12 mouse cellular contexts compared by ENCODE assay signal in genomic region chr4:141254234-141254633, GRCm38 (mm10). TPM values are rescaled to one million over a fixed set of nuclear protein-coding genes. Genes with fewer than 3 reads are reported as not detected.
A peak's percentile ranks its signal among the peaks of the same experiment; 100 is the strongest.
DNase-seq lines count a peak whose midpoint lies in the region; ATAC-seq lines count a peak whose summit lies in the region.
"Had no signal": no experiment of that assay in that cellular context is flagged by ENCODE, and none has a peak within 500 bp of the region (broad histone marks: within the 10 kb centered on the region; RNA-seq: fewer than 3 reads in every experiment).

No protein-coding gene starts in this region.

- H3K4me1 ChIP-seq in heart, embryonic 11.5 days (ENCODE audit: control insufficient read depth, insufficient read depth, low read length), result no peaks in the 10 kb centered on the region
- H3K4me1 ChIP-seq in lung, embryonic 16.5 days (replicated peaks; ENCODE audit: control insufficient read depth, insufficient read depth, low read length), result peaks cover 5% of the 10 kb centered on the region; the same call in 1 of the 2 replicates
- H3K4me1 ChIP-seq in stomach, embryonic 14.5 days (ENCODE audit: control insufficient read depth, insufficient read depth, low read length), result peaks cover 11% of the 10 kb centered on the region; the same call in 1 of the 2 replicates
- H3K4me1 ChIP-seq: megakaryocyte, embryonic 14.5 days had no signal

- peak; percentile 63 to 67 for DNase-seq in heart, adult 18-20 months
- DNase-seq in lung, postnatal 25 days (ENCODE audit: low spot score), result no peak
- peak; percentile 73 for DNase-seq in heart, postnatal 4 days
- no peak for DNase-seq in frontal cortex, postnatal 36 days (ENCODE audit: low spot score in 2 of 2)
- no peak for DNase-seq in c-Kit-positive CD71-positive TER-119-positive erythroid progenitor cells, embryonic 14.5 days (ENCODE audit: low spot score)
- DNase-seq: layer of hippocampus, adult 9-11 months; right cerebral cortex, postnatal 25 days; thymus, postnatal 36 days had no signal

- no peaks in the 10 kb centered on the region for H3K9me3 ChIP-seq in heart, embryonic 11.5 days (replicated peaks; ENCODE audit: control insufficient read depth, low read length)
- H3K9me3 ChIP-seq in lung, embryonic 16.5 days (ENCODE audit: control insufficient read depth, low read length), result no peaks in the 10 kb centered on the region
- H3K9me3 ChIP-seq in stomach, embryonic 14.5 days (ENCODE audit: control insufficient read depth, low read depth, low read length), result no peaks in the 10 kb centered on the region

- H3K4me3 ChIP-seq in heart, embryonic 11.5 days (ENCODE audit: low read depth, low read length), result no peak overlapping the region
- H3K4me3 ChIP-seq in lung, embryonic 16.5 days (ENCODE audit: low read length), result no peak overlapping the region
- no peak overlapping the region for H3K4me3 ChIP-seq in stomach, embryonic 14.5 days (ENCODE audit: low read depth, low read length)
- H3K4me3 ChIP-seq: megakaryocyte, embryonic 14.5 days had no signal

- 77% methylated on average over 16 of the region's 16 CpGs for WGBS in heart, embryonic 11.5 days (ENCODE audit: insufficient replicate concordance)
- 62% methylated on average over 16 of the region's 16 CpGs for WGBS in lung, embryonic 16.5 days
- 55% methylated on average over 16 of the region's 16 CpGs for WGBS in stomach, embryonic 14.5 days

- no peak for ATAC-seq in heart, embryonic 11.5 days (replicated peaks; ENCODE audit: insufficient number of reproducible peaks, low FRiP score, low TSS enrichment)
- peak; percentile 79 for ATAC-seq in lung, embryonic 16.5 days (ENCODE audit: low read depth)
- no peak; the same call in 1 of the 2 replicates for ATAC-seq in stomach, embryonic 14.5 days (ENCODE audit: insufficient number of reproducible peaks, insufficient read depth, low FRiP score, low read depth)

- no peak overlapping the region for H3K9ac ChIP-seq in heart, embryonic 11.5 days (ENCODE audit: low read depth, low read length)
- no peak overlapping the region for H3K9ac ChIP-seq in lung, embryonic 16.5 days (ENCODE audit: low read length)
- H3K9ac ChIP-seq in stomach, embryonic 14.5 days (replicated peaks; ENCODE audit: low read depth, low read length), result no peak overlapping the region

- H3K4me2 ChIP-seq in heart, embryonic 11.5 days, result no peak overlapping the region
- H3K4me2 ChIP-seq in lung, embryonic 16.5 days (ENCODE audit: low read depth, low read length), result no peak overlapping the region
- H3K4me2 ChIP-seq in stomach, embryonic 14.5 days (replicated peaks; ENCODE audit: low read depth, low read length), result no peak overlapping the region

- H3K27ac ChIP-seq in heart, embryonic 11.5 days (ENCODE audit: low read depth, low read length), result no peak overlapping the region
- no peak overlapping the region for H3K27ac ChIP-seq in lung, embryonic 16.5 days (ENCODE audit: low read length)
- peak overlapping the region; percentile 45; the same call in 1 of the 2 replicates for H3K27ac ChIP-seq in stomach, embryonic 14.5 days (ENCODE audit: low read length)

- peaks cover 15% of the 10 kb centered on the region for H3K27me3 ChIP-seq in heart, embryonic 11.5 days (ENCODE audit: control insufficient read depth, insufficient read depth, low read length)
- H3K27me3 ChIP-seq in lung, embryonic 16.5 days (ENCODE audit: control insufficient read depth, insufficient read depth, low read depth, low read length), result peaks cover under 1% of the 10 kb centered on the region
- H3K27me3 ChIP-seq in stomach, embryonic 14.5 days (ENCODE audit: control insufficient read depth, insufficient read depth, low read length), result no peaks in the 10 kb centered on the region

- no peaks in the 10 kb centered on the region for H3K36me3 ChIP-seq in heart, embryonic 11.5 days (ENCODE audit: control insufficient read depth, insufficient read depth, low read length)
- H3K36me3 ChIP-seq in lung, embryonic 16.5 days (ENCODE audit: control insufficient read depth, insufficient read depth, low read length), result peaks cover 11% of the 10 kb centered on the region
- peaks cover 10% of the 10 kb centered on the region for H3K36me3 ChIP-seq in stomach, embryonic 14.5 days (ENCODE audit: control insufficient read depth, insufficient read depth, low read length)

RNA-seq across cellular contexts. Expression of gene Arhgef19, which starts 14.9 kb away (rescaled TPM):
- total RNA-seq in heart, adult 18-20 months (2021), result 10 to 100 TPM; 28.3 to 31.3 TPM
- 1.2 and 1.3 TPM in 2 replicates for polyA plus RNA-seq in heart, embryonic 11.5 days (2014; fragmentation: Nextera tagmentation; extraction: Ambion mirVana)
- 17.7 and 18.0 TPM in 2 replicates for polyA plus RNA-seq in lung, embryonic 16.5 days (2015; fragmentation: Nextera tagmentation; extraction: Ambion mirVana)
- 1 to 10 TPM; 4.6 to 5.1 TPM for total RNA-seq in heart, postnatal 4 days (2021)
- polyA plus RNA-seq in stomach, embryonic 14.5 days (2014; fragmentation: Nextera tagmentation; extraction: Ambion mirVana), result 23.0 and 26.4 TPM in 2 replicates

RNA-seq across cellular contexts. Expression of gene Rsg1, which starts 40.5 kb away (rescaled TPM):
- total RNA-seq in heart, adult 18-20 months (2021), result 1 to 10 TPM in 1 of 2 experiments, under 1 TPM in 1; 0.52 to 1.2 TPM
- 2.0 and 2.4 TPM in 2 replicates for polyA plus RNA-seq in heart, embryonic 11.5 days (2014; fragmentation: Nextera tagmentation; extraction: Ambion mirVana)
- polyA plus RNA-seq in lung, embryonic 16.5 days (2015; fragmentation: Nextera tagmentation; extraction: Ambion mirVana), result 5.2 and 7.0 TPM in 2 replicates
- 1 to 10 TPM in 1 of 2 experiments, under 1 TPM in 1; 0.72 to 1.7 TPM for total RNA-seq in heart, postnatal 4 days (2021)
- 5.2 and 6.5 TPM in 2 replicates for polyA plus RNA-seq in stomach, embryonic 14.5 days (2014; fragmentation: Nextera tagmentation; extraction: Ambion mirVana)

RNA-seq across cellular contexts. Expression of gene Epha2, which starts 46.8 kb away (rescaled TPM):
- 1 to 10 TPM; 6.2 to 6.6 TPM for total RNA-seq in heart, adult 18-20 months (2021)
- 3.1 and 3.6 TPM in 2 replicates for polyA plus RNA-seq in heart, embryonic 11.5 days (2014; fragmentation: Nextera tagmentation; extraction: Ambion mirVana)
- 11.6 and 11.8 TPM in 2 replicates for polyA plus RNA-seq in lung, embryonic 16.5 days (2015; fragmentation: Nextera tagmentation; extraction: Ambion mirVana)
- 10 to 100 TPM; 10.1 to 10.9 TPM for total RNA-seq in heart, postnatal 4 days (2021)
- 2.8 and 3.4 TPM in 2 replicates for polyA plus RNA-seq in stomach, embryonic 14.5 days (2014; fragmentation: Nextera tagmentation; extraction: Ambion mirVana)

Comparison
In these comparisons a context has a peak if more than half of its experiments do, and no peak if none do; other contexts are left out.
1. DNase-seq: peak in heart, adult 18-20 months (2 of 2) and heart, postnatal 4 days (single experiment); none in lung, postnatal 25 days (single experiment), frontal cortex, postnatal 36 days (0 of 2) and c-Kit-positive CD71-positive TER-119-positive erythroid progenitor cells, embryonic 14.5 days (single experiment).